Mouse (Mus musculus): ENCODE measurements around the gene Slc6a9.
A peak's percentile ranks its signal among the peaks of the same experiment; 100 is the strongest.

GRCm38 (mm10) chr4:117882701-117883691, 48.7 kb downstream of the Slc6a9 start, which contains the start of gene B4galt2:
- peak; percentile 90 for TF ChIP-seq POLR2A (IDR thresholded peaks at IDR 0.05; ENCODE audit: insufficient read length, low read depth)
- TF ChIP-seq POLR2AphosphoS2 (IDR thresholded peaks at IDR 0.05; ENCODE audit: insufficient read length, low read depth), result peak; percentile 92
- TF ChIP-seq E2F4 (IDR thresholded peaks at IDR 0.05; ENCODE audit: insufficient read depth), result no peak
- peak; percentile 40 for TF ChIP-seq USF1 (IDR thresholded peaks at IDR 0.05; ENCODE audit: low read depth)
- TF ChIP-seq MAX (IDR thresholded peaks at IDR 0.05; ENCODE audit: low read depth), result no peak
- TF ChIP-seq TCF12 (IDR thresholded peaks at IDR 0.05; ENCODE audit: insufficient read depth, poor library complexity, severe bottlenecking), result no peak
- no peak for TF ChIP-seq CEBPB (IDR thresholded peaks at IDR 0.05; ENCODE audit: insufficient read depth, poor library complexity, severe bottlenecking)

All from myocyte (in vitro differentiated cells).